Mouse (Mus musculus): ENCODE results near the gene Mpzl3. TPM values are rescaled to one million over a fixed set of nuclear protein-coding genes. Genes with fewer than 3 reads are reported as not detected.

The Mpzl3 gene
- polyA plus RNA-seq, 1 experiment from 2014 or later = 2.3 TPM

DNA sequence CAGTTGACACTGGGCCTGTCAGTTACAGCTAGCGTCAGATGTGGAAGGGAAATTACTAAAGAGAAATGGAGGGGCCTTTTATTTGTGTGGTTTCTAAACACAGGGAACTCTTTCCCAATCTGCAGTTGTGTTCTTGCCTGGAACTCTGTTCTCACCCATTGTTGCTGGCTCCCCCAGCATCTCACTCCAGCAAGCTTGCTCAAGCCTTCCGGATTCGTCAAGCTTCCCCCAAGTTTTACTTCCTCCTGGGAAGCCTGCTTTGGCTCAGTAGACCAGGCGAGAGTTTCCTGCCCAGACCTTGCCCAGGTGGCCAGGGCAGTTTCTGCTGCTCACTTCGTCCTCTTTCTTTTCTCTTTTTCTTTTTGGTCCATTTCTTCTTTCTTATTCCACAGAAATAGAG is 29.6 kb downstream of the Mpzl3 start:
- no peaks in the 10 kb centered on the region for H3K27me3 ChIP-seq (ENCODE audit: control insufficient read depth, insufficient read depth, low read length)
- no peak overlapping the region for H3K4me3 ChIP-seq (ENCODE audit: low read depth, low read length)
- no peaks in the 10 kb centered on the region for H3K9me3 ChIP-seq (ENCODE audit: control insufficient read depth, low read length)
- DNase-seq (ENCODE audit: low spot score, missing footprints) = no peak
- no peak overlapping the region for H3K27ac ChIP-seq (ENCODE audit: low read depth, low read length)
- no peak overlapping the region for H3K9ac ChIP-seq (ENCODE audit: low read length)
- 82% methylated on average over 5 of the region's 5 CpGs for WGBS
- ATAC-seq (ENCODE audit: low FRiP score) = no peak
- no peaks in the 10 kb centered on the region for H3K36me3 ChIP-seq (ENCODE audit: control insufficient read depth, insufficient read depth, low read length)
- no peak overlapping the region for H3K4me2 ChIP-seq
- H3K4me1 ChIP-seq (ENCODE audit: control insufficient read depth, insufficient read depth, low read length) = no peaks in the 10 kb centered on the region

DNA sequence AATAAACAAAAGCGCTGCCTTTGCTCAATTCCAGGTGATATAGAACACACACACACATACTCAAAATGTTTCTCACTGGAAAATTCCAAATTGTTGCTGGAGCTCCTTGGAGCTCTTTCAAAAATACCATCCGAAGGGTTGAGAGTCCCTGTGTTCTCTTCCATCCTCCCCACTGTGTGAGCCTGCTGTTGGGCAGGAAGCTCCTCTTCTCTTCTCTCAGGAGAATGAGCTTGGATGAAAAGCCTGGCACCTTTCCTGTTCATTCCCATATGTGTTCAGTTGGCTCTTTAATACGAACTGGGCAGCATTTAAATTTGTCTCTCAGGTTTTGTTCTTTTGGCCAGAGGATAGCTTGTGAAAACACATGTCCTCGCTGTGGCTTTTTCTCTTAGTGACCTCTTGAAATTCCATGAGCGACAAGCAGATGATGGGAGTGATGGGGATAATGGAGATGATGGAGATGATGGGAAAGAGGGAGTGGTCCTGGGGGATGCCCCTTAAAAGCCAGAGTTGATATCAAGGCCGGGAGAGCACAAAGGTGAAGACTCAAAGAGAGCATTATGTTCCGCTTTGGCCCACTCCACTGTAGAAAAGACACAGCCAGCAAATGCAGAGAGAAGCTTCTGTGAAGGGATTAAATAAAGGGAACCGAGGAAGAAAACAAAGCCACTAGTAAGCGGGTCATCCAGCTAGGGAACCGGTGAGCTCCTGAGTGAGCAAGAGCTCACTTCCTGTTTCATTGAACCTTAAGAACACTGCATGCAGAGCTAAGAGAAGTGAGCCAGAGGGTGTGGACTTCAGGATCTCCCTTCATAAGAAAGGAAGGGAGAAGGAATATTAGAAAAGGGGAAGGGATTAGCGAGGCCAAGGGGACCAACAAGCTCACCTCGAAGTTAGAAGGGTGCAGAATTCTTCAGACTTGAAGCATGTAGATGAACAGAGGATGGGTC is 31.0 kb downstream of the Mpzl3 start:
- H3K4me3 ChIP-seq (ENCODE audit: low read depth, low read length) = no peak overlapping the region
- DNase-seq (ENCODE audit: low spot score, missing footprints) (no peak), ATAC-seq (ENCODE audit: low FRiP score) (no peak)
- no peak overlapping the region for H3K9ac ChIP-seq (ENCODE audit: low read length)
- H3K27me3 ChIP-seq (ENCODE audit: control insufficient read depth, insufficient read depth, low read length) = no peaks in the 10 kb centered on the region
- no peaks in the 10 kb centered on the region for H3K36me3 ChIP-seq (ENCODE audit: control insufficient read depth, insufficient read depth, low read length)
- no peak overlapping the region for H3K4me2 ChIP-seq
- no peak overlapping the region for H3K27ac ChIP-seq (ENCODE audit: low read depth, low read length)
- H3K4me1 ChIP-seq (ENCODE audit: control insufficient read depth, insufficient read depth, low read length) = no peaks in the 10 kb centered on the region
- WGBS = 81% methylated on average over 12 of the region's 12 CpGs
- no peaks in the 10 kb centered on the region for H3K9me3 ChIP-seq (ENCODE audit: control insufficient read depth, low read length)

GRCm38 (mm10) chr9:45088040-45088439 is 33.1 kb downstream of the Mpzl3 start:
- no peaks in the 10 kb centered on the region for H3K9me3 ChIP-seq (ENCODE audit: control insufficient read depth, low read length)
- ATAC-seq (ENCODE audit: low FRiP score) (no peak), DNase-seq (ENCODE audit: low spot score, missing footprints) (no peak)
- H3K9ac ChIP-seq (ENCODE audit: low read length) = no peak overlapping the region
- no peaks in the 10 kb centered on the region for H3K4me1 ChIP-seq (ENCODE audit: control insufficient read depth, insufficient read depth, low read length)
- H3K4me2 ChIP-seq = no peak overlapping the region
- no peak overlapping the region for H3K27ac ChIP-seq (ENCODE audit: low read depth, low read length)
- no peaks in the 10 kb centered on the region for H3K27me3 ChIP-seq (ENCODE audit: control insufficient read depth, insufficient read depth, low read length)
- H3K4me3 ChIP-seq (ENCODE audit: low read depth, low read length) = no peak overlapping the region
- no peaks in the 10 kb centered on the region for H3K36me3 ChIP-seq (ENCODE audit: control insufficient read depth, insufficient read depth, low read length)

- no peak for DNase-seq (ENCODE audit: low spot score, missing footprints)
- Histone ChIP-seq H3K9me3 (ENCODE audit: control insufficient read depth, low read length) (no peaks in the 10 kb centered on the region), H3K36me3 (ENCODE audit: control insufficient read depth, insufficient read depth, low read length) (no peaks in the 10 kb centered on the region), H3K27ac (ENCODE audit: low read depth, low read length) (no peak overlapping the region), H3K27me3 (ENCODE audit: control insufficient read depth, insufficient read depth, low read length) (no peaks in the 10 kb centered on the region), H3K4me2 (no peak overlapping the region), H3K9ac (ENCODE audit: low read length) (no peak overlapping the region), H3K4me3 (ENCODE audit: low read depth, low read length) (no peak overlapping the region), H3K4me1 (ENCODE audit: control insufficient read depth, insufficient read depth, low read length) (no peaks in the 10 kb centered on the region)
- 77% methylated on average over 3 of the region's 3 CpGs for WGBS
- ATAC-seq (ENCODE audit: low FRiP score) = no peak
Observed at GRCm38 (mm10) chr9:45090811-45091210, 35.8 kb downstream of the Mpzl3 start.

DNA sequence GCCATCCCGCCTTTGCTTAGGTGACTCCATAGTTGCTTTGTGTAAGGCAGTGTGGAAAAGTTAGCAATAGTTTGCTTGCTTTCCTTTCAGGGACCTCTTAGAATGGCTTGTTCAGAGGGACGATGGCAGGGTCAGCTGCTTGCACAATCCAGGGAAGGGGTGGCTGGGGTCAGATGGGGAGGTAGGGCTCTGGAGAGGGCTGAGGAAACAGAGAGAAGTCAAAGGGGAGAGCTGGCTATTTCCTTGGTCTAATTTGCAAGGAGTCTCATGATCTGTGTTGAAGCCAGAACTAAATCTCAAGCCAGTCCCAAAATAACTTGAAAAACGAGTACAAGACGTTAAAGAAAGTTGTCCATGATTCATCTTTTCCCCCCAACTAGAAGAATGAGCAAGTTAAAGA is 37.7 kb downstream of the Mpzl3 start:
- H3K9ac ChIP-seq (ENCODE audit: low read length) = no peak overlapping the region
- H3K4me1 ChIP-seq (ENCODE audit: control insufficient read depth, insufficient read depth, low read length) = no peaks in the 10 kb centered on the region
- DNase-seq (ENCODE audit: low spot score, missing footprints) = no peak
- no peak overlapping the region for H3K4me2 ChIP-seq
- ATAC-seq (ENCODE audit: low FRiP score) = no peak
- H3K27me3 ChIP-seq (ENCODE audit: control insufficient read depth, insufficient read depth, low read length) = no peaks in the 10 kb centered on the region
- H3K27ac ChIP-seq (ENCODE audit: low read depth, low read length) = no peak overlapping the region
- H3K36me3 ChIP-seq (ENCODE audit: control insufficient read depth, insufficient read depth, low read length) = no peaks in the 10 kb centered on the region
- no peaks in the 10 kb centered on the region for H3K9me3 ChIP-seq (ENCODE audit: control insufficient read depth, low read length)
- no peak overlapping the region for H3K4me3 ChIP-seq (ENCODE audit: low read depth, low read length)
- WGBS = 64% methylated on average over 4 of the region's 4 CpGs

DNA sequence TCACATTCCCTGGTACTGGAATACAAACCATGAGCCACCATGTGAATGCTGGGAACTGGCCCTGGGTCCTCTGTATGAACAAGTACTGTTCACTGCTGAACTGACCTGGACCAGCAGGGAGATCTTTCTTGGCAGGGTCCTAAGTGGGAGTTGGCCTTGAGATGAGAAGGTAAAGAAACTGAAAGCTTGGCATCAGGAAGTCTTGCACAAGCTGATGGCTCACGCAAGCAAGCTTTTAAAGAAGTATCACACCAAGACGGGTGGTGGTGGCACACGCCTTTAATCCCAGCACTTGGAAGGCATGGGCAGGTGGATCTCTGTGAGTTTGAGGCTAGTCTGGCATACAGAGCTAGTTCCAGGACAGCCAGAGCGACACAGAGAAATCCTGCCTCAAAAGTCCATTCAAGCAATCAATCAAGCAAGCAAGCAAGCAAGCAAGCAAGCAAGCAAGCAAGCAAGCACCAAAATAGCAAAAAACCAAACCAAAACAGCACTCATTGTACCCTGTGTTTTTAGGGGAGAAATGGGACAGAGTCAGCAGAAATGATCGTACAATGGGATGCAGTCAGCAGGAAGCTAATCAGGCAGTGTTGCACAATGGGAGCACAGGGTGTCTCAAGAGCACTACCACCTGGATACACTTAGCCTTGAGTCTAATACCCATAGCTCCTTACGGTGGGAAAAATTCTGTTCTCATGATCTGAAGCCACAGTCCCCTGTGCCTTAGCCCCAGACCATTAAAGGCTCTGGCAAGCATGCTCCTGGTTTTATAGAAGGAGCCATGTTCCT is 40.4 kb downstream of the Mpzl3 start:
- no peak overlapping the region for H3K9ac ChIP-seq (ENCODE audit: low read length)
- no peaks in the 10 kb centered on the region for H3K27me3 ChIP-seq (ENCODE audit: control insufficient read depth, insufficient read depth, low read length)
- WGBS = 77% methylated on average over 6 of the region's 6 CpGs
- no peaks in the 10 kb centered on the region for H3K4me1 ChIP-seq (ENCODE audit: control insufficient read depth, insufficient read depth, low read length)
- DNase-seq (ENCODE audit: low spot score, missing footprints) (no peak), ATAC-seq (ENCODE audit: low FRiP score) (no peak)
- H3K27ac ChIP-seq (ENCODE audit: low read depth, low read length) = no peak overlapping the region
- no peak overlapping the region for H3K4me3 ChIP-seq (ENCODE audit: low read depth, low read length)
- no peak overlapping the region for H3K4me2 ChIP-seq
- H3K9me3 ChIP-seq (ENCODE audit: control insufficient read depth, low read length) = no peaks in the 10 kb centered on the region
- H3K36me3 ChIP-seq (ENCODE audit: control insufficient read depth, insufficient read depth, low read length) = no peaks in the 10 kb centered on the region

DNA sequence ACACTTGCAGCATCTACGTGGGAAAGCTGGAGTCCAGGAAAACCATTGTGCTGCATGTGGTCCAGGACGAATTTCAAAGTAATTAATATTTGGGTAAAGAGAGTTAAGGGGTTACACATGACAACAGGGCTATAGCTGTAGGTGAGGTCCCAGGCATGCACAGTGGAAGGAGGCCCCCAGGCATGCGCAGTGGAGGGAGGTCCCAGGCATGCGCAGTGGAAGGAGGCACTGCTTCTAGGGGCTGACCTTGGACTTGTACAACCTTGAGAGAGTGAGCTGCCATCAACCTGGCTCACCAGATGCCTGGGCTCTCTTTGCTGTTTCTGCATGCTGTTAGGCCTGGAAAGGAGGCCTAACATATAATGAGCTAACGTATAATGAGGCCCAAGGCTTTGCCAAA is 42.9 kb downstream of the Mpzl3 start:
- no peak for DNase-seq (ENCODE audit: low spot score, missing footprints)
- no peaks in the 10 kb centered on the region for H3K27me3 ChIP-seq (ENCODE audit: control insufficient read depth, insufficient read depth, low read length)
- H3K9me3 ChIP-seq (ENCODE audit: control insufficient read depth, low read length) = no peaks in the 10 kb centered on the region
- H3K4me1 ChIP-seq (ENCODE audit: control insufficient read depth, insufficient read depth, low read length) = no peaks in the 10 kb centered on the region
- H3K9ac ChIP-seq (ENCODE audit: low read length) = no peak overlapping the region
- no peak overlapping the region for H3K4me3 ChIP-seq (ENCODE audit: low read depth, low read length)
- no peak overlapping the region for H3K4me2 ChIP-seq
- no peak for ATAC-seq (ENCODE audit: low FRiP score)
- H3K27ac ChIP-seq (ENCODE audit: low read depth, low read length) = no peak overlapping the region
- H3K36me3 ChIP-seq (ENCODE audit: control insufficient read depth, insufficient read depth, low read length) = no peaks in the 10 kb centered on the region
- WGBS = 80% methylated on average over 5 of the region's 5 CpGs

- 54% methylated on average over 3 of the region's 3 CpGs for WGBS
- H3K9me3 ChIP-seq (ENCODE audit: control insufficient read depth, low read length) = no peaks in the 10 kb centered on the region
- H3K36me3 ChIP-seq (ENCODE audit: control insufficient read depth, insufficient read depth, low read length) = no peaks in the 10 kb centered on the region
- DNase-seq (ENCODE audit: low spot score, missing footprints) = no peak
- no peaks in the 10 kb centered on the region for H3K4me1 ChIP-seq (ENCODE audit: control insufficient read depth, insufficient read depth, low read length)
- H3K27me3 ChIP-seq (ENCODE audit: control insufficient read depth, insufficient read depth, low read length) = no peaks in the 10 kb centered on the region
- no peak overlapping the region for H3K27ac ChIP-seq (ENCODE audit: low read depth, low read length)
- no peak overlapping the region for H3K9ac ChIP-seq (ENCODE audit: low read length)
- no peak overlapping the region for H3K4me2 ChIP-seq
- H3K4me3 ChIP-seq (ENCODE audit: low read depth, low read length) = no peak overlapping the region
- ATAC-seq (ENCODE audit: low FRiP score) = no peak
Observed at GRCm38 (mm10) chr9:45098426-45098825, 43.4 kb downstream of the Mpzl3 start.

DNA sequence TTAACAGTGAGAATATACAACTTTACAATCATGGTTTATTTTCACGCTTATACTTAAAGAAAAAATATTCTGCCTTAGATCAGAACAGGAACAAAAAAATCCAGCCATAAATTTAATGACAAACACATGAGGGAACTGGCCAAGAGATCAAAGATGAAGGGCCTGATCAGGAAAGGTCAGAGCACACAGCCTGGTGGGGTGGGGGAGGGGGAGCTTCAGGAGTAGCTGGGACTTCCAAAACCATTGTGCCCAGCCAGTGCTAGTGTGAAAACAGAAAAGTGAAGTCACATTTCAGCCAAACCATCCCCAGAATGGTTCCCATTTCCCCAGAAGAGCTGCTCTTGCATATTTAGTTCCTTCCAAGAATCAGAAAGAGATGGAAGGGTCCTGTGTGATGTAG is 47.5 kb downstream of the Mpzl3 start:
- WGBS = 95% methylated on average over 1 of the region's 1 CpGs
- H3K4me1 ChIP-seq (ENCODE audit: control insufficient read depth, insufficient read depth, low read length) = no peaks in the 10 kb centered on the region
- no peaks in the 10 kb centered on the region for H3K9me3 ChIP-seq (ENCODE audit: control insufficient read depth, low read length)
- H3K27me3 ChIP-seq (ENCODE audit: control insufficient read depth, insufficient read depth, low read length) = no peaks in the 10 kb centered on the region
- no peak overlapping the region for H3K9ac ChIP-seq (ENCODE audit: low read length)
- DNase-seq (ENCODE audit: low spot score, missing footprints) (no peak), ATAC-seq (ENCODE audit: low FRiP score) (no peak)
- no peaks in the 10 kb centered on the region for H3K36me3 ChIP-seq (ENCODE audit: control insufficient read depth, insufficient read depth, low read length)
- H3K4me2 ChIP-seq = no peak overlapping the region
- no peak overlapping the region for H3K27ac ChIP-seq (ENCODE audit: low read depth, low read length)
- H3K4me3 ChIP-seq (ENCODE audit: low read depth, low read length) = no peak overlapping the region

Measured in midbrain, embryonic 11.5 days (tissue).